Mouse (Mus musculus) myocyte (in vitro differentiated cells): Measurements from ENCODE around the gene Lrriq4.

Experiments used
- MYOD1 ChIP-seq, 3 experiments: IDR thresholded peaks; one replicate each; pipeline ENCODE4 v1.6.1; 2011; ENCODE audit warnings: control low read depth in 2 of 3, low read depth in 2 of 3, mild to moderate bottlenecking in 2 of 3, moderate library complexity in 1 of 3; ENCODE audit not compliant: insufficient read length in 2 of 3, control insufficient read depth in 1 of 3
- POLR2A ChIP-seq: IDR thresholded peaks from one replicate; pipeline ENCODE4 v1.6.1; 2011; ENCODE audit warnings: low read depth, mild to moderate bottlenecking, control low read depth, moderate library complexity; ENCODE audit not compliant: insufficient read length

DNA sequence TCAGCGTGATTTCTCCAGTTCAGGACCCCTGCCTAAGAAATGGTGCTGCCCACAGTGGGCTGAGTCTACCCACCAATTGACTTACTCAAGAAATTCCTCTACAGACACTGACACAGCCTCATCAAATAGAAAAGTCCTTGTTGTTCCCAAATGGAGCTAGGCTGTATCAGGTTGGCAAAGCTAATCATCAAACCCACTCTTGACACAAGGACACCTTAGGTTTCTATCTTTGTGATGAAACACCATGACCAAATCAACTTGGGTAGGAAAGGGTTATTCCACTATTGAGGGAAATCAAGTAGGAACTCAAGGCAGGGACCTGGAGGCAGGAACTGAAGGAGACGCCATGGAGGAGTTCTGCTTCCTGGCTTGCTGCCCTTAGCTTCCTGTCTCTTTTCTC is at the start of gene Lrriq4:
- TF ChIP-seq MYOD1 (IDR thresholded peaks at IDR 0.05; ENCODE audit: control insufficient read depth in 1 of 3, insufficient read length in 2 of 3, low read depth in 2 of 3) (no peak), POLR2A (no peak)
